Mouse (Mus musculus): ENCODE data around the gene Zbtb20. TPM values are rescaled to one million over a fixed set of nuclear protein-coding genes. Genes with fewer than 3 reads are reported as not detected.

The Zbtb20 gene
- total RNA-seq, 2 experiments from 2014 or later, result 102 to 105 TPM

- DNase-seq, result no peak
Observed at GRCm38 (mm10) chr16:43662124-43663004, 786.7 kb downstream of the Zbtb20 start.

GRCm38 (mm10) chr16:43663978-43664579, 788.4 kb downstream of the Zbtb20 start, which contains the start of gene Tigit:
TSS of gene Tigit (minus strand) at chr16:43664146.
- no peak for DNase-seq

GRCm38 (mm10) chr16:43664861-43665260, 789.2 kb downstream of the Zbtb20 start:
- DNase-seq, result no peak

- DNase-seq, result no peak
Observed at GRCm38 (mm10) chr16:43668294-43668693, 792.6 kb downstream of the Zbtb20 start.

GRCm38 (mm10) chr16:43671972-43672371, 796.3 kb downstream of the Zbtb20 start:
- no peak for DNase-seq

- no peak for DNase-seq
Observed at GRCm38 (mm10) chr16:43672697-43673096, 797.0 kb downstream of the Zbtb20 start.

- DNase-seq, result no peak
Observed at GRCm38 (mm10) chr16:43674400-43674799, 798.7 kb downstream of the Zbtb20 start.

GRCm38 (mm10) chr16:43687968-43688367, 812.3 kb downstream of the Zbtb20 start:
- DNase-seq, result no peak

GRCm38 (mm10) chr16:43690211-43690690, 814.6 kb downstream of the Zbtb20 start:
- no peak for DNase-seq

- DNase-seq, result no peak
Observed at GRCm38 (mm10) chr16:43690912-43691311, 815.2 kb downstream of the Zbtb20 start.

GRCm38 (mm10) chr16:43691741-43692140, 816.1 kb downstream of the Zbtb20 start:
- no peak for DNase-seq

Small RNAs within 50 kb of the gene (microRNA-seq; reads per million reads assigned to microRNA genes)
- 0 reads per million in 2 experiments for gene Mir568

Data from heart, postnatal 4 days (tissue).